21 mouse cellular contexts compared by ENCODE assay signal in the genomic region with DNA sequence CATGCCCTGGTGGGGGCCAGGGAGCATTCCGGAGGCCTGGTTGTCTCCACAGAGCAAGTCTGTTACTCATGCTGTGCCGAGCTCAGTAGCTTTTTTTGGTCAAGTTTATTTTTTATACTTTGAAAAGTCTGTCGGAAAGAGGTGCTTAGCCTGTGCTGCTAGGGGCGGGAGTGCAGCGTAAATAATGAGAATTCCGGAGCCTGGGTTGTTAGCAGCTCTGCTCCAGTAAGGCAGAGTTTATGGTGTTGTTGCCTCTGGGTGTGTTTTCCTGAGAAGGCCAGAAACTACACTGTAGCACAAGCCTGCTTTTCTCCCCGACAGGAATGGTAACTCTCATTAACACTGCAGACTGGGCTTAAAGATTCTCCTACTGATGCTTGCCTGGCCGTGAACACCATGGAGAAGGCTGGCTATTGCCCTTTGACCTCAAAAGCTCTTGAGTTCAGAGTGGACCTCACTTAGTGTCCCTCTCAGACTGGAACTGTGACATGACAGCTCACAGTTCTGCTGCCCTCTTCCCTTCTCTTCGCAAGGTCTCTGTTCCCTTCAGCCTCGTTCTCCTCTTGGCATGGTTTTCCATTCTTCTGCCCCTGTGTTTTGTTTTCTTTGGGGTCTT. TPM values are rescaled to one million over a fixed set of nuclear protein-coding genes. Genes with fewer than 3 reads are reported as not detected.
A peak's percentile ranks its signal among the peaks of the same experiment; 100 is the strongest.
DNase-seq lines count a peak whose midpoint lies in the region; ATAC-seq and TF ChIP-seq lines count a peak whose summit lies in the region.
"Had no signal": no experiment of that assay in that cellular context is flagged by ENCODE, and none has a peak within 500 bp of the region (broad histone marks: within the 10 kb centered on the region; RNA-seq: fewer than 3 reads in every experiment).

No protein-coding gene starts in this region.

- no peaks in the 10 kb centered on the region for H3K27me3 ChIP-seq in limb, embryonic 15.5 days
- H3K27me3 ChIP-seq: hindbrain, embryonic 12.5 days; neural tube, embryonic 12.5 days had no signal

- H3K4me2 ChIP-seq in limb, embryonic 15.5 days, result no peak overlapping the region
- H3K4me2 ChIP-seq: hindbrain, embryonic 12.5 days; midbrain, embryonic 11.5 days; neural tube, embryonic 12.5 days had no signal

- H3K4me3 ChIP-seq in gastrocnemius, adult 2 months, result peak overlapping the region; percentile 56
- H3K4me3 ChIP-seq in brown adipose tissue, adult 24 weeks (ENCODE audit: insufficient read depth, low read depth, low read length), result no peak overlapping the region
- no peak overlapping the region for H3K4me3 ChIP-seq in limb, embryonic 15.5 days
- H3K4me3 ChIP-seq: embryonic facial prominence, embryonic 10.5 days; hindbrain, embryonic 12.5 days; neural tube, embryonic 12.5 days had no signal

- 27% methylated on average over 10 of the region's 10 CpGs for WGBS in limb, embryonic 15.5 days

- ATAC-seq in limb, embryonic 15.5 days (ENCODE audit: insufficient number of reproducible peaks, low FRiP score, low TSS enrichment, low read depth), result no peak
- ATAC-seq: forebrain, embryonic 16.5 days; inflammation-experienced regulatory T-cells, adult 6 months had no signal

- no peak for DNase-seq in gastrocnemius, adult 2 months
- DNase-seq in gastrocnemius, adult 8-10 months (ENCODE audit: low spot score in 2 of 2), result no peak
- DNase-seq in kidney, postnatal 10 days, result peak; percentile 34
- no peak for DNase-seq in kidney, postnatal 14 days
- DNase-seq in adrenal gland, postnatal 4 days (ENCODE audit: low spot score in 2 of 2), result no peak
- DNase-seq in B cell, adult 2 months, result no peak
- DNase-seq: gastrocnemius, postnatal 10 days; liver; lung, adult 2 months; right cerebral cortex, postnatal 25 days; thymus, postnatal 25 days had no signal

- peaks cover 49% of the 10 kb centered on the region for H3K4me1 ChIP-seq in brown adipose tissue, adult 24 weeks (ENCODE audit: control insufficient read depth, insufficient read depth, insufficient read length, low read length)
- peaks cover 12% of the 10 kb centered on the region for H3K4me1 ChIP-seq in limb, embryonic 15.5 days
- H3K4me1 ChIP-seq: hindbrain, embryonic 12.5 days; neural tube, embryonic 12.5 days had no signal

- no peak for TF ChIP-seq CTCF in gastrocnemius, adult 2 months (IDR thresholded peaks at IDR 0.05)

- H3K36me3 ChIP-seq in limb, embryonic 15.5 days, result no peaks in the 10 kb centered on the region
- H3K36me3 ChIP-seq: embryonic facial prominence, embryonic 10.5 days; hindbrain, embryonic 12.5 days; neural tube, embryonic 12.5 days had no signal

- no peak overlapping the region for H3K9ac ChIP-seq in limb, embryonic 15.5 days
- H3K9ac ChIP-seq: hindbrain, embryonic 12.5 days; neural tube, embryonic 12.5 days had no signal

- peak overlapping the region; percentile 84 for H3K27ac ChIP-seq in gastrocnemius, adult 2 months
- peak overlapping the region; percentile 22 for H3K27ac ChIP-seq in brown adipose tissue, adult 24 weeks (replicated peaks; ENCODE audit: low read depth, low read length)
- 0 out of 2 replicates have a peak overlapping the region, but pooled peaks have one; percentile 22 for H3K27ac ChIP-seq in limb, embryonic 15.5 days
- H3K27ac ChIP-seq: embryonic facial prominence, embryonic 10.5 days; hindbrain, embryonic 12.5 days; macrophage; neural tube, embryonic 12.5 days had no signal

- intact Hi-C loops in gastrocnemius, adult 2 months (cut with DNase I), result loop anchor here (10.0 kb wide), 1 partner anchor 55 kb away; no protein-coding TSS in a partner anchor

- no peaks in the 10 kb centered on the region for H3K9me3 ChIP-seq in limb, embryonic 15.5 days
- H3K9me3 ChIP-seq: embryonic facial prominence, embryonic 10.5 days; hindbrain, embryonic 12.5 days; neural tube, embryonic 12.5 days had no signal

RNA-seq across cellular contexts. Expression of gene Klf9, which starts 18.9 kb away (rescaled TPM):
- total RNA-seq in gastrocnemius, adult 2 months (2021), result 100 to 1,000 TPM; 144 to 162 TPM
- total RNA-seq in gastrocnemius, adult 8-10 months (2022), result 100 to 1,000 TPM; 108 to 165 (median 128) TPM
- polyA plus RNA-seq in brown adipose tissue, adult 24 weeks (2012; ENCODE audit: insufficient read depth, insufficient read length, missing spikeins), result 61.4 and 63.8 TPM in 2 replicates
- 3.9 and 4.6 TPM in 2 replicates for polyA plus RNA-seq in limb, embryonic 15.5 days (2015; fragmentation: Nextera tagmentation; extraction: Ambion mirVana)
- total RNA-seq in adrenal gland, postnatal 4 days (2021), result 10 to 100 TPM; 44.4 to 51.1 TPM
- total RNA-seq: MEL had no signal

Comparison
In these comparisons a context has a peak if more than half of its experiments do, and no peak if none do; other contexts are left out.
1. H3K27ac ChIP-seq: peak in every context shown above with its lines; median percentile 84 in gastrocnemius, adult 2 months; 22 in brown adipose tissue, adult 24 weeks; 22 in limb, embryonic 15.5 days.